Mouse (Mus musculus): ENCODE measurements around the gene Ptprc. TPM values are rescaled to one million over a fixed set of nuclear protein-coding genes. Genes with fewer than 3 reads are reported as not detected.

Ptprc gene
- polyA plus RNA-seq (2012) = 0.04 TPM in 1 of 2 replicates, not detected in the other

DNA sequence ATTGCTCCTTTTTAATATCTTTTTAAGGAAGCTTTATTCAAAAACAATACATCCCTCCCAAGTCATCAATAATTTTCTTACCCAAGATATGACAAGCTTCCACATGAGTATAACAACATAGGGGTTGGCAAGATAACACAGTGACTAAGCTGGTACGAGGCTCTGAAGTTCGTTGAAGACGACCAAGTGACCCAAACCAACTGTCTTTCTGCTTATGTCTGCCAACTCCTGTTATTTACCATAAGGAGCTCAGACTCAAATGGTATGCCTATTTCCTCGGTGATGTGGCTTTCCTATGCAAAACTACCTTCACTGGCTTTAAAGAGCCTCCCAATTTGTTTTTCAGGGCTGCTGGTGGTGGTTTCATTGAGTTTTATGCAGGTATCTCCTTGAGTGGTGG is at the start of gene Ptprc:
Gene Ptprc, minus strand, starts transcription at position 215 of the 400 bp plus-strand sequence.
- TF ChIP-seq GATA1 (IDR thresholded peaks at IDR 0.05; ENCODE audit: low read length) = no peak
- TF ChIP-seq TAL1 (IDR thresholded peaks at IDR 0.05; ENCODE audit: low read length) = no peak
- Histone ChIP-seq H3K36me3 (ENCODE audit: control insufficient read depth) (no peaks in the 10 kb centered on the region), H3K4me3 (replicated peaks) (no peak within 1 kb of the TSS), H3K9me3 (ENCODE audit: control insufficient read depth, low read length) (no peaks in the 10 kb centered on the region), H3K4me1 (ENCODE audit: control insufficient read depth) (no peaks in the 10 kb centered on the region), H3K27me3 (ENCODE audit: control insufficient read depth) (no peaks in the 10 kb centered on the region)

DNA sequence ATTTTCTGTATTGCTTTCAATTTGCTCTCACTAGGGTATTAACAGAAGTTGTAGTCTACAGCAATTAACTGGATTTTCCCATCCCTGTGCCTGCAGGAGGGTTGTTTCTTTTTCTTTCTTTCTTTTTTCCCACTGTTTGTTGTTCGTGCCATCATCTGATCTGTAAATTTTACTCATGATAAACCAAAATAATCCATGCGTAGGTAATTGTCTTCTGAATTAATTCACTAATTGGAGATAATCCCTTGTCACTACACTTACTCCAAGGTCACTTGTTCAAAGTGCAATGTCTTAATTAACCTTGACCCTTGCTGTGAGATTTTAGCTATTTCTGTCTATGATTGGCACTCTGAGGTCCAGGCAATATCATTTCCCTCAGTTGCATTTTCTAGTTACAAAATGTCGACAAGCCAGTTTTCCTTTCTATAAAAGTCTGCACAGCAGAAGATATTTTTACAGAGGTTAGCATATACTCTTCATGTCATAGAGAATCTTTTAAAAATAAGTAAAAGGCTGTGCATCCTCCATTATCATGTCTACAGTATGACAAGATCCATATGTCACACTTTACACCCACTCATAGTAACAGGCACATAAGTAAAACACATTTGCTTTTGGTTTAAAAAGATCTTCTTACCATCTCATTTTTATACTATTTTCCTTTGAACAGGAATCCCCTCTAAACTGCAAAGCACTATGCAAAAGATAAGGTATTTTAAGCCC is 39.4 kb upstream of the Ptprc start:
- Histone ChIP-seq H3K36me3 (ENCODE audit: control insufficient read depth) (no peaks in the 10 kb centered on the region), H3K4me3 (replicated peaks) (no peak overlapping the region), H3K4me1 (ENCODE audit: control insufficient read depth) (no peaks in the 10 kb centered on the region), H3K9me3 (ENCODE audit: control insufficient read depth, low read length) (no peaks in the 10 kb centered on the region), H3K27me3 (ENCODE audit: control insufficient read depth) (no peaks in the 10 kb centered on the region)
- TF ChIP-seq GATA1 (IDR thresholded peaks at IDR 0.05; ENCODE audit: low read length) = no peak
- no peak for TF ChIP-seq TAL1 (IDR thresholded peaks at IDR 0.05; ENCODE audit: low read length)

- TF ChIP-seq GATA1 (IDR thresholded peaks at IDR 0.05; ENCODE audit: low read length) = no peak
- TF ChIP-seq TAL1 (IDR thresholded peaks at IDR 0.05; ENCODE audit: low read length) = no peak
- Histone ChIP-seq H3K4me3 (replicated peaks) (no peak overlapping the region), H3K4me1 (ENCODE audit: control insufficient read depth) (no peaks in the 10 kb centered on the region), H3K27me3 (ENCODE audit: control insufficient read depth) (no peaks in the 10 kb centered on the region), H3K9me3 (ENCODE audit: control insufficient read depth, low read length) (no peaks in the 10 kb centered on the region), H3K36me3 (ENCODE audit: control insufficient read depth) (no peaks in the 10 kb centered on the region)
Observed at GRCm38 (mm10) chr1:138210387-138211024, 35.0 kb upstream of the Ptprc start.

- H3K4me3 ChIP-seq (replicated peaks) = no peak overlapping the region
Observed at GRCm38 (mm10) chr1:138209751-138210150, 34.2 kb upstream of the Ptprc start.

DNA sequence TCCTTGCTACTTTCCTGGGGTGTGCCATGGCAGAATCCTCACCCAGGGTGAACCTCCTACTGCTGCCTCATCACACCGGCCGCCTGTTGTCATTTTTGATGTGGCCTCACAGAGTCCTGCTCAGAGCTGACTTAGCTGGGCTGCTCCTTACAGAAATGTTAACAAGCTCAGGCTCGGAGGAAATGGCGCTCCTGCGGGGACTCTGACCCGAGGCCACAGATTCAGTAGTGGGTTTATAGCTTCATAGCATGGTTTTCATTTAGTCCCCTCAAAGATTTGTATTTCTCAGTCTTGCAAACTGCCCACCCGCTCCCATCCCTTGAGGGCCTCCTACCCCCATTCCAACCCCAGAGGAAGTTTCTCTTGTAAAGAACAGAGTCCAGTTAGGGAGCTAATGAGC is 30.5 kb upstream of the Ptprc start:
- H3K27me3 ChIP-seq (ENCODE audit: control insufficient read depth) = no peaks in the 10 kb centered on the region
- H3K36me3 ChIP-seq (ENCODE audit: control insufficient read depth) = no peaks in the 10 kb centered on the region
- TF ChIP-seq TAL1 (IDR thresholded peaks at IDR 0.05; ENCODE audit: low read length) = no peak
- TF ChIP-seq GATA1 (IDR thresholded peaks at IDR 0.05; ENCODE audit: low read length) = no peak
- H3K9me3 ChIP-seq (ENCODE audit: control insufficient read depth, low read length) = no peaks in the 10 kb centered on the region
- H3K4me1 ChIP-seq (ENCODE audit: control insufficient read depth) = no peaks in the 10 kb centered on the region
- H3K4me3 ChIP-seq (replicated peaks) = no peak overlapping the region

More at GRCm38 (mm10) chr1:138209751-138210150, 34.2 kb upstream of the Ptprc start:
- no peaks in the 10 kb centered on the region for H3K27me3 ChIP-seq (ENCODE audit: control insufficient read depth)
- TF ChIP-seq GATA1 (IDR thresholded peaks at IDR 0.05; ENCODE audit: low read length) (no peak), TAL1 (IDR thresholded peaks at IDR 0.05; ENCODE audit: low read length) (no peak)
- H3K4me1 ChIP-seq (ENCODE audit: control insufficient read depth) = no peaks in the 10 kb centered on the region
- no peaks in the 10 kb centered on the region for H3K36me3 ChIP-seq (ENCODE audit: control insufficient read depth)
- no peaks in the 10 kb centered on the region for H3K9me3 ChIP-seq (ENCODE audit: control insufficient read depth, low read length)

DNA sequence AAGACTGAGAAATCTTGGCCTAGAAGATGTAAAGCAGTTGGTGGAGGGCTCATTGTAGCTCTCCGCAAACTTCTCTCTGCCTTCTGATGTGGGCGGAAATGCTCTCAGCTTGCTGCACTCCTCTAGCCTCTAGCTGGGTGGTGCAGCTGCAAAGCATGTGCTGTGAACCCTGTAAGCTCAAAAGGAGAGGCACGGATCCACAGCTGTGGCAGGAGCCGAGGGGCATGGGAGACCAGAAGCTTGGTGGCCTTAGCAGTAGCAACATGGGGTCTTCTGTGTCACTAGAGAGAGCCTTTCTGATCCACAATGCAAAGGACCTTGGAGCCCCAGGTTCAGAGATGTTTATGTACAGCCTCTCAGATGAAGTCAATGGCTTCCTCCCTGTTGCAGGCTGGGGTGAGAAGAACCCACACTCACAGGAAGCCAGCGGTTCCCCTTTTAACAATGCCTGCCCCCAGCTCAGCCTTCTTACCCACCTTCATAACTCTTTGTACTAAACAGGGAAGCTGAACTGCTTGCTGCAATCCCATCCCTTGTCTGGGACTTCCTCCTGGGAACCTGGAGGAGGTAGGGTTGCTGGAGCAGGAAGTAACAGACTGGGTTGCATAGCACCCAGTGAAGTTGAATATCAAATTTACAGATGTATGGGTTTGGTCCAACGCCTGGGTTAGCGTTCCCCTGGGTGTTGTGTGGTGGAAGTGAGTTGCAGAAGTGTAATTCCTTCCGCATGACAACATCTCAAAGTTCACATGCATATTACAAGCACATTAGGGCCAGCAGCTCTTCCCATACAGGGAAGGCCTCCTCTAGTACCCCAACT is 16.4 kb upstream of the Ptprc start:
- Histone ChIP-seq H3K9me3 (ENCODE audit: control insufficient read depth, low read length) (no peaks in the 10 kb centered on the region), H3K4me3 (replicated peaks) (no peak overlapping the region), H3K27me3 (ENCODE audit: control insufficient read depth) (no peaks in the 10 kb centered on the region), H3K4me1 (ENCODE audit: control insufficient read depth) (no peaks in the 10 kb centered on the region), H3K36me3 (ENCODE audit: control insufficient read depth) (no peaks in the 10 kb centered on the region)
- TF ChIP-seq GATA1 (IDR thresholded peaks at IDR 0.05; ENCODE audit: low read length) (no peak), TAL1 (IDR thresholded peaks at IDR 0.05; ENCODE audit: low read length) (no peak)

- H3K36me3 ChIP-seq (ENCODE audit: control insufficient read depth) = no peaks in the 10 kb centered on the region
- H3K27me3 ChIP-seq (ENCODE audit: control insufficient read depth) = no peaks in the 10 kb centered on the region
- TF ChIP-seq TAL1 (IDR thresholded peaks at IDR 0.05; ENCODE audit: low read length) = no peak
- no peak for TF ChIP-seq GATA1 (IDR thresholded peaks at IDR 0.05; ENCODE audit: low read length)
- H3K4me1 ChIP-seq (ENCODE audit: control insufficient read depth) = no peaks in the 10 kb centered on the region
- H3K9me3 ChIP-seq (ENCODE audit: control insufficient read depth, low read length) = no peaks in the 10 kb centered on the region
- H3K4me3 ChIP-seq (replicated peaks) = no peak overlapping the region
Observed at GRCm38 (mm10) chr1:138188131-138188530, 12.6 kb upstream of the Ptprc start.

- no peaks in the 10 kb centered on the region for H3K4me1 ChIP-seq (ENCODE audit: control insufficient read depth)
- no peaks in the 10 kb centered on the region for H3K36me3 ChIP-seq (ENCODE audit: control insufficient read depth)
- no peaks in the 10 kb centered on the region for H3K27me3 ChIP-seq (ENCODE audit: control insufficient read depth)
- no peaks in the 10 kb centered on the region for H3K9me3 ChIP-seq (ENCODE audit: control insufficient read depth, low read length)
- TF ChIP-seq GATA1 (IDR thresholded peaks at IDR 0.05; ENCODE audit: low read length) (no peak), TAL1 (IDR thresholded peaks at IDR 0.05; ENCODE audit: low read length) (no peak)
- no peak overlapping the region for H3K4me3 ChIP-seq (replicated peaks)
Observed at GRCm38 (mm10) chr1:138185904-138186303, 10.4 kb upstream of the Ptprc start.

DNA sequence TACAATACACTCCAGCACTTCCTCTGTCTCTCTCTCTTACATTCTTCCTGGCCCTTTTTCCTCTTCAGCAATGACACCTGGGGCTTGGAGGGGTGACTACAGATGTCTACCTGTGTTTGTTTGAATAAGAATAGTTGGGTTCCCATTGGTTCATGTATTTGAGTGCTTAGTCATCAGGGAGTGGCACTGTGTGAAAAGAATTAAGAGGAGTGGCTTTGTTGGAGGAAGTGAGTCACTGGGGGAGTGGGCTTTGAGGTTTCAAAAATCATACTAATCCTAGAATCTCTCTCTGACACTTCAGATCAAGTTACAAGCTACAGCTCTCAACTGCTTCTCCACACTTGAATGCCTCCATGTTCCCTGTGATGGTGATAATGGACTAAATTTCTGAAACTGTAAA is 4.6 kb upstream of the Ptprc start:
- no peak overlapping the region for H3K4me3 ChIP-seq (replicated peaks)
- H3K36me3 ChIP-seq (ENCODE audit: control insufficient read depth) = no peaks in the 10 kb centered on the region
- H3K9me3 ChIP-seq (ENCODE audit: control insufficient read depth, low read length) = no peaks in the 10 kb centered on the region
- H3K4me1 ChIP-seq (ENCODE audit: control insufficient read depth) = no peaks in the 10 kb centered on the region
- TF ChIP-seq GATA1 (IDR thresholded peaks at IDR 0.05; ENCODE audit: low read length) (no peak), TAL1 (IDR thresholded peaks at IDR 0.05; ENCODE audit: low read length) (no peak)
- H3K27me3 ChIP-seq (ENCODE audit: control insufficient read depth) = no peaks in the 10 kb centered on the region

Measured in erythroblast, embryonic 14.5 days (primary cell).